Mouse (Mus musculus) ES-Bruce4 (cell line): ENCODE measurements around the gene Fem1a. TPM values are rescaled to one million over a fixed set of nuclear protein-coding genes. Genes with fewer than 3 reads are reported as not detected.

Source experiments
- H3K27ac ChIP-seq: 2 replicates; pipeline ENCODE4 v1.5.1; 2012; ENCODE audit warnings: low read length, inconsistent platforms; ENCODE audit not compliant: insufficient read depth
- H3K27me3 ChIP-seq: 2 replicates; pipeline ENCODE4 v1.6.1; 2012; ENCODE audit warnings: mild to moderate bottlenecking, low read length, inconsistent platforms; ENCODE audit not compliant: control insufficient read depth, poor library complexity, insufficient read depth, severe bottlenecking
- H3K36me3 ChIP-seq: 2 replicates; pipeline ENCODE4 v1.6.1; 2012; ENCODE audit warnings: inconsistent platforms, mild to moderate bottlenecking, low read length, moderate library complexity; ENCODE audit not compliant: control insufficient read depth, poor library complexity, insufficient read depth, severe bottlenecking
- H3K4me1 ChIP-seq: one replicate; pipeline ENCODE4 v1.8.1; 2011; ENCODE audit warnings: low read length; ENCODE audit not compliant: control insufficient read depth, insufficient read depth
- H3K4me3 ChIP-seq: 2 replicates; pipeline ENCODE4 v1.5.1; 2011; ENCODE audit warnings: low read depth, mild to moderate bottlenecking, low read length
- H3K9ac ChIP-seq: 2 replicates; pipeline ENCODE4 v1.6.1; 2012; ENCODE audit warnings: low read depth, mild to moderate bottlenecking, inconsistent platforms; ENCODE audit not compliant: poor library complexity, severe bottlenecking
- H3K9me3 ChIP-seq: replicated peaks from 2 replicates; pipeline ENCODE4 v1.6.1; 2012; ENCODE audit warnings: mild to moderate bottlenecking, low read length, inconsistent platforms; ENCODE audit not compliant: control insufficient read depth, poor library complexity, insufficient read depth, severe bottlenecking
- CTCF ChIP-seq: IDR thresholded peaks from one replicate; pipeline ENCODE4 v1.8.1; 2011; ENCODE audit warnings: low read depth, low read length
- EP300 ChIP-seq: IDR thresholded peaks from 2 replicates; pipeline ENCODE4 v1.6.1; 2011; ENCODE audit warnings: low read depth, low read length; ENCODE audit not compliant: insufficient read depth
- POLR2A ChIP-seq: IDR thresholded peaks from one replicate; pipeline ENCODE4 v1.8.1; 2011; ENCODE audit warnings: low read length; ENCODE audit not compliant: insufficient read depth
- polyA plus RNA-seq: library from polyadenylated mRNA; stranded (reverse); fragments of >200 nt; gene quantifications from 2 replicates; pipeline ENCODE4 v1.2.4, GENCODE M21; 2011; ENCODE audit warnings: low read depth; ENCODE audit not compliant: missing spikeins, insufficient read depth, insufficient read length

Gene Fem1a
- polyA plus RNA-seq, 1 experiment = 4.9 TPM

GRCm38 (mm10) chr17:56214229-56214628 is 42.4 kb upstream of the Fem1a start:
- Histone ChIP-seq H3K27ac (no peak overlapping the region), H3K9me3 (no peaks in the 10 kb centered on the region), H3K36me3 (peaks cover 5% of the 10 kb centered on the region), H3K4me1 (no peaks in the 10 kb centered on the region), H3K9ac (no peak overlapping the region), H3K27me3 (no peaks in the 10 kb centered on the region), H3K4me3 (no peak overlapping the region)
- TF ChIP-seq EP300 = no peak
- no peak for TF ChIP-seq POLR2A
- TF ChIP-seq CTCF = no peak

- Histone ChIP-seq H3K27ac (no peak overlapping the region), H3K36me3 (no peaks in the 10 kb centered on the region), H3K4me1 (peaks cover 3% of the 10 kb centered on the region), H3K9me3 (no peaks in the 10 kb centered on the region), H3K4me3 (peak overlapping the region; percentile 85), H3K27me3 (no peaks in the 10 kb centered on the region), H3K9ac (peak overlapping the region; percentile 81)
- TF ChIP-seq CTCF (no peak), POLR2A (no peak), EP300 (no peak)
Measured at GRCm38 (mm10) chr17:56217670-56218069, 38.9 kb upstream of the Fem1a start.

GRCm38 (mm10) chr17:56218377-56219191 is 38.0 kb upstream of the Fem1a start, which contains the start of gene Dpp9:
Gene Dpp9, minus strand, starts transcription at chr17:56218905.
- no peak within 1 kb of the TSS for H3K27ac ChIP-seq
- peak within 1 kb of the TSS; percentile 81 for H3K9ac ChIP-seq
- peaks cover 5% of the 10 kb centered on the region for H3K4me1 ChIP-seq
- no peaks in the 10 kb centered on the region for H3K36me3 ChIP-seq
- no peaks in the 10 kb centered on the region for H3K9me3 ChIP-seq
- peak within 1 kb of the TSS; percentile 96 for H3K4me3 ChIP-seq
- 0 out of 2 replicates have a peak, but pooled peaks have one; percentile 23 for TF ChIP-seq EP300
- TF ChIP-seq CTCF = no peak
- no peak for TF ChIP-seq POLR2A
- no peaks in the 10 kb centered on the region for H3K27me3 ChIP-seq

GRCm38 (mm10) chr17:56219251-56219650 is 37.4 kb upstream of the Fem1a start:
- Histone ChIP-seq H3K27ac (no peak overlapping the region), H3K36me3 (no peaks in the 10 kb centered on the region), H3K9me3 (no peaks in the 10 kb centered on the region), H3K4me3 (peak overlapping the region; percentile 96), H3K4me1 (peaks cover 5% of the 10 kb centered on the region), H3K9ac (peak overlapping the region; percentile 81), H3K27me3 (no peaks in the 10 kb centered on the region)
- TF ChIP-seq EP300 = no peak
- no peak for TF ChIP-seq CTCF
- TF ChIP-seq POLR2A = no peak

GRCm38 (mm10) chr17:56219805-56220204 is 36.8 kb upstream of the Fem1a start:
- no peaks in the 10 kb centered on the region for H3K36me3 ChIP-seq
- H3K4me1 ChIP-seq = peaks cover 5% of the 10 kb centered on the region
- TF ChIP-seq CTCF = no peak
- no peak for TF ChIP-seq POLR2A
- TF ChIP-seq EP300 = no peak
- H3K27ac ChIP-seq = no peak overlapping the region
- no peak overlapping the region for H3K9ac ChIP-seq
- H3K4me3 ChIP-seq = 0 out of 2 replicates have a peak overlapping the region, but pooled peaks have one; percentile 96
- H3K27me3 ChIP-seq = no peaks in the 10 kb centered on the region
- no peaks in the 10 kb centered on the region for H3K9me3 ChIP-seq

GRCm38 (mm10) chr17:56224916-56225315 is 31.7 kb upstream of the Fem1a start:
- Histone ChIP-seq H3K36me3 (no peaks in the 10 kb centered on the region), H3K9ac (peak overlapping the region; percentile 14; the same call in 1 of the 2 replicates), H3K9me3 (no peaks in the 10 kb centered on the region), H3K4me3 (peak overlapping the region; percentile 42; the same call in 1 of the 2 replicates), H3K4me1 (peaks cover 5% of the 10 kb centered on the region), H3K27me3 (no peaks in the 10 kb centered on the region), H3K27ac (peak overlapping the region; percentile 20; the same call in 1 of the 2 replicates)
- TF ChIP-seq CTCF (no peak), POLR2A (peak; percentile 60), EP300 (no peak)
